Mouse (Mus musculus) CH12.LX (cell line): Measurements from ENCODE around the gene Cnr2.

ENCODE experiments used
- CTCF ChIP-seq, 2 experiments: IDR thresholded peaks in 1 of 2; conservative IDR thresholded peaks in 1 of 2; 2 replicates each; pipeline ENCODE4 v1.5.1; 2011 to 2012; ENCODE audit warnings: low read depth in 2 of 2, low read length in 2 of 2, improper control_type of control experiment in 1 of 2, inconsistent platforms in 1 of 2, mild to moderate bottlenecking in 1 of 2, moderate library complexity in 1 of 2
- HCFC1 ChIP-seq: IDR thresholded peaks from 2 replicates; pipeline ENCODE4 v1.6.1; 2012; ENCODE audit warnings: low read depth, mild to moderate bottlenecking, inconsistent platforms, low read length, improper control_type of control experiment
- POLR2A ChIP-seq: IDR thresholded peaks from 2 replicates; pipeline ENCODE4 v1.6.1; 2011; ENCODE audit warnings: low read depth, mild to moderate bottlenecking, improper control_type of control experiment, low read length
- ZNF384 ChIP-seq: IDR thresholded peaks from 2 replicates; pipeline ENCODE4 v1.6.1; 2012; ENCODE audit warnings: low read depth, low read length, improper control_type of control experiment, inconsistent platforms

GRCm38 (mm10) chr4:135962946-135963345 is 67.8 kb downstream of the Cnr2 start:
- TF ChIP-seq CTCF (conservative IDR thresholded peaks at IDR 0.05 in 1 of 2, IDR thresholded peaks at IDR 0.05 in 1 of 2; ENCODE audit: low read depth in 2 of 2, low read length in 2 of 2) = no peak
- TF ChIP-seq HCFC1 = no peak
- no peak for TF ChIP-seq POLR2A
- TF ChIP-seq ZNF384 = no peak
